Mouse (Mus musculus): Measurements from ENCODE around the gene Fscn1. TPM values are rescaled to one million over a fixed set of nuclear protein-coding genes. Genes with fewer than 3 reads are reported as not detected.
A peak's percentile ranks its signal among the peaks of the same experiment; 100 is the strongest.

Gene Fscn1
- 1 to 10 TPM; 3.0 to 7.9 (median 5.0) TPM for total RNA-seq (2022)

- DNase-seq (ENCODE audit: low spot score in 2 of 2) = peak; percentile 46 to 61
These were observed at the start of gene Fscn1 for GRCm38 (mm10) chr5:142959576-142960556. Gene Fscn1 (plus strand): TSS chr5:142960343.

DNA sequence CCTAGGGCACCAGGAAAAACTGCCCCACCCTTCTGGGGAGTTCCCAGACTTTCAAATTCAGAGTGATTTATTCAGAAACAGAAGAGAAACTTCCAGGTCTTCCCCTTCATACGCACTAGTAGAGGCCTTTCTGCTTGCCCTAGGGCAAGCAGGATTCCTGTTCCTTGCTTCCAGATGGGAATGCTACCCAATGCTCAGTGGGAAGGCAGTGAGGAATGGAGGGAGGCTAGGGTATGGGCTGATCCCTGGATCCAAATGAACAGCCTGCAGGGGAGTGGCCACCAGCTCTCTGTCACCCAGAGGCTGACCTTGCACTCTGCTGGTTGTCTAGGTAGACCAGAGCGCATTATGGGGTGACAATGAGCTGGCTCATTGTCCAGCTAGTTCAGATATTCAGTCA lies 48.5 kb upstream of the Fscn1 start:
- no peak for DNase-seq (ENCODE audit: low spot score in 2 of 2)

GRCm38 (mm10) chr5:142912320-142912719 lies 47.8 kb upstream of the Fscn1 start:
- DNase-seq (ENCODE audit: low spot score in 2 of 2) = no peak

DNA sequence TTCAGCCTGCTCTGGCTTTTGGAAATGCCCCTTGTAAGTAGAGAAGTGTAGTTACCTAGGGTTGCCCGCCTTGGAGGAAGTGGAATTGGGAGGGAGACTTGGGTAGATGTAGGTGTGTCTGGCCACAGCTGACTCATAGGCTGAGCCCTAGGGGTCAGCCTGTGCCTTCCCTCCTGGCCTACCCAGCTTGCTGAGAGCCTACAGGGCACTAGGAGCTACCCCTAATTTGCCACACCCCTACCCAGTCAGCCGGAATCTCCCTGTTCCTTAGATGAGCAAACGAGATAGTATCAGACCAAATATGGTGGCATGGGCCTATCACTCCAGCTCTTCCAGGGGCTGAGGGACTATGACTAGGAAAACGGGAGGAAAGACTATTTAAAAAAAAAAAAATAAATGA lies 47.4 kb upstream of the Fscn1 start:
- no peak for DNase-seq (ENCODE audit: low spot score in 2 of 2)

DNA sequence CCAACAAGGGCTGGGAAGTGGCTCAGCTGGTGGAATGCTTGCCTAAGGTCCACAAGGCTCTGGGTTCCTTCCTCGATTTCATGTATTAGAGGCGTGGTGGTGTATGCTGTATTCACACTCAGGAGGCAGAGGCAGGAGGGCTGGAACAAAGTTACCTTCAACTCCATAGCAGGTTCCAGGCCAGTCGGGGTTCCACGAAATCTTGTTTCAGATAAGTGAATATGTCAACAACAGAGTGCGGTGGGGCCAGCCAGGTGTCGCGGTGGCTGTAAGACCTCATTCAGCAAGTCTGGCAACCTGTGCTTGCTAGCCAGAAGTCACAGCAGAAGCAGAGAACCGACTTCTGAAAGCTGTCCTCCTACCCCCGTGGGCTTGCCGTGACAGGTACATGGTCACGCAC lies 44.9 kb upstream of the Fscn1 start:
- DNase-seq (ENCODE audit: low spot score in 2 of 2) = no peak

GRCm38 (mm10) chr5:142916593-142916992 lies 43.5 kb upstream of the Fscn1 start:
- DNase-seq (ENCODE audit: low spot score in 2 of 2) = peak; percentile 80 to 87

- no peak for DNase-seq (ENCODE audit: low spot score in 2 of 2)
These were observed 42.7 kb upstream of the Fscn1 start for GRCm38 (mm10) chr5:142917402-142917801.

DNA sequence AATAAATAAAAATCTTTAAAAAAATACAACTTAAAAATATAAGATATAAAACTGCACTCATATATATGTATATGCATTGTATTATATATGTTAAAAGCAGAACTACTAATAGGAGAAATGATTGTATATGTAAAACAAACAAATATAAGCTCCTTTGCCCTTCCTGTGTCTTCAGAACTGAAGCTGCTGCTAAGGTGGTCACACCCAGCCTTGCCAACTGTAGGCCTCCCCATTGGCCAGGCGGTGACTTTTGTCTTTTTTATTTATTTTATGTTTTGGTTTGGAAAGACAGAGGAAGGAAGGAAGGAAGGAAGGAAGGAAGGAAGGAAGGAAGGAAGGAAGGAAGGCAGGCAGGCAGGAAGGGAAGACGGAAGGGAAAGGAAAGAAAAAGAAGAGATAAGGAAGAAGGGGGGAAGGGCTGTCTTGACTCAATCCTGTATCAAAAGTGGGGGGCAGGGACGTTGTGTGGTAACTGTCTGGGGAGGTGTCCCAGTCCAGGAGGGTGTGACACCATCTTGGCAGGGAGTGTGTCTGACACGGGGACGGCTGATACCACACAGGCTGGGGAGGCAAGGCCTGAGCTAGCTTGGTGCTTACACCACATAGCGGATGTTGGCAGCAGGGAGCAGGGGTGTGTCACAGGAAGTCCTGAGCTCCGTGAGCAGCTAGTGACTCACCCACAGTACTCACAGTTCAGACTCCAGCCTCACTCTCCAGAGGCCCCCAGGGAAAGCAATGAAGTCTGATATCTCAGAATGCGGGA lies 39.7 kb upstream of the Fscn1 start:
- peak; percentile 75 to 80 for DNase-seq (ENCODE audit: low spot score in 2 of 2)

GRCm38 (mm10) chr5:142921074-142921459 lies 39.1 kb upstream of the Fscn1 start:
- DNase-seq (ENCODE audit: low spot score in 2 of 2) = no peak

DNA sequence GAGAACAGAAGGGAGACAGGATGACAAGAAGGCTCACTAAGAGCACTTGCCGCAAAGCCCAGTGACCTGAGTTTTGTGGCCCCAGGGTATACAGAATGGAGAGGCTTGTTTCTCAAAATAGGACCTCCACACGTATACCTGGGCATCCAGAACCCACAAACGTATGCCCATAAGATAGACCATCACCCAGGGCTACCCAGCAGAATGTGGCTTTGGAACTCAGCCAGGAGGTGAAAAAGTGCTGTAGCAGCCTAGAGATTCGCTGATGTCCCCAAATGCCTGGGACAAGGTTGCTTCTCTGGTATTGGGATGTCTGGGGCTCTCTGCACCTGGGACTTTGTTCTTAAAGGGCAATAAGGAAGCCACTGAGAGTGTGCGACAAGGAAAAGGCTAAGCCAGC lies 37.9 kb upstream of the Fscn1 start:
- no peak for DNase-seq (ENCODE audit: low spot score in 2 of 2)

DNA sequence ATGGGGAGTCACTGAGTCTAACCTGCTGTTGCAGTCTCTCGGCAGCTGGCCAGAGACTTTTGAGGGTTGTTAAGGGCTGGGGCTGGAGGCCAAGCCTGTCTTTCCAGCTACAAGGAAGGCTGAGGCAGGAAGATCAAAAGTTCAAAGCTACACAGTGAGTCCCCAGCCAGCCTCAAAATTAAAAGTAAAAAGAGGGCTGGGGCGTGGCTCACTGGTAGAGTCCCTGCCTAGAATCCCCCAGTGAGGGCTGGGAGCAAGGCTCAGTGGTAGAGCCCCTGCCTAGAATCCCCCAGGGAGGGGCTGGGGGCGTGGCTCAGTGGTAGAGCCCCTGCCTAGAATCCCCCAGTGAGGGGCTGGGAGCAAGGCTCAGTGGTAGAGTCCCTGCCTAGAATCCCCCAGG lies 36.4 kb upstream of the Fscn1 start:
- no peak for DNase-seq (ENCODE audit: low spot score in 2 of 2)

GRCm38 (mm10) chr5:142924336-142924959 lies 35.7 kb upstream of the Fscn1 start:
- DNase-seq (ENCODE audit: low spot score in 2 of 2) = no peak

- peak in 1 of 2 experiments; percentile 49 for DNase-seq (ENCODE audit: low spot score in 2 of 2)
These were observed 33.8 kb upstream of the Fscn1 start for GRCm38 (mm10) chr5:142926204-142926939.

GRCm38 (mm10) chr5:142926940-142927228 lies 33.3 kb upstream of the Fscn1 start:
- no peak for DNase-seq (ENCODE audit: low spot score in 2 of 2)

DNA sequence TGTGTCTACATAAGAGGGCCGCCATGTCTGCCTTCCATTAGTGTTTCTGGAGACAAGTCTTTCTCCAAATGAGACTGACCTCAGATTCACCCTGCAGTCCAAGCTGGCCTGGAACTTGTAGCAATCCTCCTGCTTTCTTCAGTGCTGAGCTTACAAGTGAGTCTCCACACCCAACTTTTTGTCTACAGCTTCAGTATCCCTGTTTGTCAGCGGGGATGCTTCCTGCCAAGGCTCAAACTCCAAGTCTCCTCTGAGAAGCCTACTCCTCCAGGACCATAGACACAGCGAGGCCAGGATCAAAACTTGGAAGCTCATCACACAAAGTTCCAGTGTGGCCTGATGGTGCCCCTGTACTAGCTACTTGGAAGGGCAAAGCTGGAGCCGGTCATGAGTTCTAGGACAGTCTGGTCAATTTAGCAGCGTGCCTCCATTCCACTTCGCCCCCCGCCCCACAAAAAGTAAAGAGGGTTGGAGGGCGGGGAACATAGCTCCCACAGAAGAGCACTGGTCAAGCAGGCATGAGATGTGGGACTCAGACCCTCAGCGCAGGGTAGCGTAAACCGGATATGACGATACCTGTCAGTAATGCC lies 32.7 kb upstream of the Fscn1 start:
- no peak for DNase-seq (ENCODE audit: low spot score in 2 of 2)

DNA sequence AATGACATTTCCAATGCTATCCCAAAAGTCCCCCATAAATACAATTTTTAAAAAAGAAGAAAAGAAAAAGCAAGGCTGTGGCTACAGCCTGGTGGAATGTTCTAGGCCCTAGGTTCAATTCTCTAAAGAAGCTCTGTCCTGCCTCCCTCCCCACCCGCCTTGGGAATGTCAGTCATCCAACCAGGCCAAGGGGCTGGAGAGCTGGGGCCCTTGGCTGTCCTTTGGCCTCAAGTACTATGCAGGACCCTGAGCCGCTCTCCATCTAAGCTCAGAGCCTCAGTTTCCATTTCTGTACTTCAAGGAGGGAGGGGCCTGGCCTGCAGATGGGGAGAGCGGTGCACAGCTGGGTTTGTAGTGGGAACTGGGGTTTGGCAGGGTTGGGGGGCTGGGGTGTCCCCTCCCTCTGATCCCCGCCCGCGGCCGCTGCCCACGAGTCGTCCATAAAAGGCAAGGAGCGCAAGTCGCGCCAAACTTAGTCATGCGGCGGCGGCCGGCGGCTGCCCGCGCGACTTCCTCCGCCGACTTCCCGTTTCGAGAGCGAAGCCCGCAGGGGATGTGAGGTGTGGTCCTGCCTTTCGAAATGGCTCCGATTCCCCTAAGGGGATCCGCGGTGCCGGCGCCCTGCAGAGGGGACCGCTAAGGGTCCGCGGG lies 31.3 kb upstream of the Fscn1 start:
- DNase-seq (ENCODE audit: low spot score in 2 of 2) = peak; percentile 76 to 81

DNA sequence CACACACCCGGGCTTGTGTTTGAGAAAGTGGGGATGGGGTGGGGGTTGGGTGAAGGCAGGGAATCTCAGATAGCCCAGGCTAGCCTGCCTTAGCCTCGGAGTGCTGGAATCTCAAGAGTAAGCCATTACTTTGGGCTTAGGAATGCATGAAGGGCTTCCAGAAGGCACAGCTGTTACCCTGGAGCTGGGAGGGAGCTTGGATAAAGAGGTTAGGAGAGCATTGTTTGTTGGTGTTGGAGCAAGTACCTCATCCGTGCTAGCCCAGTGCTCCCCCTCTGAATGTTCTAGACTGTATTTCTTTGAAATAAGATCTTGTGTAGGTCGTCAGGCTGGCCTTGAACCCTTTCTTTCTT lies 30.8 kb upstream of the Fscn1 start:
- no peak for DNase-seq (ENCODE audit: low spot score in 2 of 2)

- no peak for DNase-seq (ENCODE audit: low spot score in 2 of 2)
These were observed 28.9 kb upstream of the Fscn1 start for GRCm38 (mm10) chr5:142931241-142931745.

DNA sequence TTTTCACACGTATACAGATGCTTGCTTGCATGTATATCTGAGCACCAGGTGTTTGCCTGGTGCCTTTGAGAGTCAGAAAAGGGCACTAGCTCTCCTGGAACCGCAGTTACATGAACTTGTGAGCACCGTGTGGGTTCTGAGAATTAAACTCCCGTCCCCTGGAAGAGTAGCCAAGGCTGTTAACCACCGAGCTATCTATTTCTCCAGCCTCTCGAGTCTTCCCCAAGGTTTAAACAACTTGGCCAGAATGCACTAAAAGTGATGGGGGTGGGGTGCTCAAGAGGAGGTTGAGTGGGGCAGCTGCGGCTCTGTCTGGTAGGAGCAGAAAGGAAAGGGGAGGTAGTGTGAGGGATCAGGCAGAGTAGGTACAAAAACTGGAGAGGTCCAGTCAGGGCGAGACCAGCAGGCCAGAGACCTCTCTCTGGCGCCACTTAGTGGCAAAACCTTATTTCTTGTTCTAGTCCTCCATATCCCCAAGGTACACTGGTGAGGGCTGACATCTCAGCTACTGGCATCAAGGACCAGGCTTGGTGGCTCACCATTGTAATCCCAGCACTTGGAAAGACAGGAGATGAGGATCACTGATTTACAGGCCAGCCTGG lies 28.0 kb upstream of the Fscn1 start:
- peak; percentile 71 for DNase-seq (ENCODE audit: low spot score in 2 of 2)

DNA sequence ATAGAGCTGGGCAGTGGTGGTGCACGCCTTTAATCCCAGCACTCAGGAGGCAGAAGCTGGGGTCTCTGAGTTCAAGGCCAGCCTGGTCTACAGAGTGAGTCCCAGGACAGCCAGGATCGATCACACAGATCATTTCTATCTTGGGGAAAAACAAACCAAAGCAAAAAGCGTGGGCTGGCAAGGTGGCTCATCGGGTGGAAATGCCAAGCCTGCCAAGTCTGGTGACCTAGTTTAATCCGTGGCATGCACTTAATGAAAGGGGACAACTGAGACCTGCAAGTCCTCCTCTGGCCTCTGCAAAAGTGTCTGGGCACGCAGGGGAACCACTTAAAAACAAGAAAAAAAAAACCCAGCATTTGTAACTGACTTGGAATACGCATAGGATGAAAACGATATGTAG lies 27.4 kb upstream of the Fscn1 start:
- DNase-seq (ENCODE audit: low spot score in 2 of 2) = no peak

Data from gastrocnemius, adult 8-10 months (tissue).